ENCODE assay signal across 20 mouse cellular contexts in genomic region chr7:128349751-128350150, GRCm38 (mm10). TPM values are rescaled to one million over a fixed set of nuclear protein-coding genes. Genes with fewer than 3 reads are reported as not detected.
DNase-seq lines count a peak whose midpoint lies in the region; ATAC-seq and TF ChIP-seq lines count a peak whose summit lies in the region.
"Had no signal": no experiment of that assay in that cellular context is flagged by ENCODE, and none has a peak within 500 bp of the region (broad histone marks: within the 10 kb centered on the region; RNA-seq: fewer than 3 reads in every experiment).

No protein-coding gene starts in this region.

- TF ChIP-seq CTCF in kidney, adult 2 months (conservative IDR thresholded peaks at IDR 0.05; ENCODE audit: insufficient read depth, insufficient read length, low read depth, low read length): no peak

- H3K4me3 ChIP-seq in kidney, adult 2 months (ENCODE audit: insufficient read depth, low read depth, low read length): no peak overlapping the region
- H3K4me3 ChIP-seq in kidney, embryonic 14.5 days (ENCODE audit: low read length): no peak overlapping the region
- H3K4me3 ChIP-seq in kidney, embryonic 15.5 days (replicated peaks): no peak overlapping the region
- H3K4me3 ChIP-seq in hindbrain, embryonic 12.5 days: no peak overlapping the region
- H3K4me3 ChIP-seq: limb, embryonic 15.5 days; midbrain, embryonic 10.5 days had no signal

- intact Hi-C loops in left cerebral cortex, postnatal 14 days (cut with DNase I): loop anchor here (5.0 kb wide), 1 partner anchor 37 kb away; no protein-coding TSS in a partner anchor

- peak overlapping the region; percentile 83 for H3K27ac ChIP-seq in kidney, adult 2 months (ENCODE audit: insufficient read depth, low read depth, low read length)
- H3K27ac ChIP-seq in kidney, embryonic 14.5 days (ENCODE audit: low read depth, low read length): no peak overlapping the region
- H3K27ac ChIP-seq in kidney, embryonic 15.5 days: no peak overlapping the region
- H3K27ac ChIP-seq in hindbrain, embryonic 12.5 days: no peak overlapping the region
- H3K27ac ChIP-seq: limb, embryonic 15.5 days; midbrain, embryonic 10.5 days had no signal

- H3K27me3 ChIP-seq in kidney, adult 2 months (replicated peaks; ENCODE audit: control insufficient read depth, insufficient read depth, low read length): no peaks in the 10 kb centered on the region
- no peaks in the 10 kb centered on the region for H3K27me3 ChIP-seq in kidney, embryonic 14.5 days (ENCODE audit: control insufficient read depth, insufficient read depth, low read length)
- no peaks in the 10 kb centered on the region for H3K27me3 ChIP-seq in kidney, embryonic 15.5 days
- no peaks in the 10 kb centered on the region for H3K27me3 ChIP-seq in hindbrain, embryonic 12.5 days
- H3K27me3 ChIP-seq: limb, embryonic 15.5 days; Patski had no signal

- no peak overlapping the region for H3K4me2 ChIP-seq in kidney, embryonic 14.5 days (replicated peaks; ENCODE audit: low read depth, low read length)
- H3K4me2 ChIP-seq in kidney, embryonic 15.5 days: no peak overlapping the region
- H3K4me2 ChIP-seq in hindbrain, embryonic 12.5 days (replicated peaks): no peak overlapping the region
- H3K4me2 ChIP-seq: limb, embryonic 15.5 days; lung, embryonic 14.5 days had no signal

- ATAC-seq in kidney, embryonic 14.5 days (ENCODE audit: low FRiP score, low TSS enrichment): no peak
- peak; percentile 46; the same call in 1 of the 2 replicates for ATAC-seq in kidney, embryonic 15.5 days (replicated peaks; ENCODE audit: low FRiP score)
- no peak for ATAC-seq in hindbrain, embryonic 12.5 days (ENCODE audit: low FRiP score)
- ATAC-seq: activated CD4-positive, CD25-positive, alpha-beta regulatory T cell, adult 4 months; CD4-positive, CD25-positive, alpha-beta regulatory T cell, adult 4 months; hindbrain, embryonic 16.5 days; Patski had no signal

- no peak for TF ChIP-seq POLR2A in kidney, adult 2 months (IDR thresholded peaks at IDR 0.05; ENCODE audit: low read depth, low read length)

- no peaks in the 10 kb centered on the region for H3K36me3 ChIP-seq in kidney, adult 2 months (ENCODE audit: control insufficient read depth, insufficient read depth, low read length)
- H3K36me3 ChIP-seq in kidney, embryonic 14.5 days (ENCODE audit: control insufficient read depth, insufficient read depth, low read length): no peaks in the 10 kb centered on the region
- no peaks in the 10 kb centered on the region for H3K36me3 ChIP-seq in kidney, embryonic 15.5 days
- H3K36me3 ChIP-seq in hindbrain, embryonic 12.5 days: no peaks in the 10 kb centered on the region
- H3K36me3 ChIP-seq: limb, embryonic 15.5 days; midbrain, embryonic 10.5 days had no signal

- no peaks in the 10 kb centered on the region for H3K9me3 ChIP-seq in kidney, embryonic 14.5 days (ENCODE audit: control insufficient read depth, low read length)
- H3K9me3 ChIP-seq in kidney, embryonic 15.5 days (replicated peaks): no peaks in the 10 kb centered on the region
- H3K9me3 ChIP-seq in hindbrain, embryonic 12.5 days (replicated peaks): no peaks in the 10 kb centered on the region
- H3K9me3 ChIP-seq: limb, embryonic 15.5 days; midbrain, embryonic 10.5 days had no signal

- peaks cover 14% of the 10 kb centered on the region; the same call in 1 of the 2 replicates for H3K4me1 ChIP-seq in kidney, adult 2 months (ENCODE audit: control insufficient read depth, insufficient read depth, low read length)
- H3K4me1 ChIP-seq in kidney, embryonic 14.5 days (ENCODE audit: control insufficient read depth, insufficient read depth, low read length): peaks cover 11% of the 10 kb centered on the region; the same call in 1 of the 2 replicates
- H3K4me1 ChIP-seq in kidney, embryonic 15.5 days: peaks cover 15% of the 10 kb centered on the region; the same call in 1 of the 2 replicates
- H3K4me1 ChIP-seq in hindbrain, embryonic 12.5 days: peaks cover 5% of the 10 kb centered on the region
- H3K4me1 ChIP-seq: limb, embryonic 15.5 days had no signal

- DNase-seq in embryo, embryonic 10 days (ENCODE audit: low spot score): peak; percentile 48
- no peak for DNase-seq in embryo, embryonic 9.5 days (ENCODE audit: extremely low spot score)
- peak; percentile 85 for DNase-seq in kidney, adult 2 months
- peak; percentile 27 for DNase-seq in A20 (ENCODE audit: low read depth, low spot score)
- no peak for DNase-seq in left cerebral cortex, postnatal 14 days (ENCODE audit: low spot score in 2 of 2)
- DNase-seq: adrenal gland, postnatal 10 days; heart, postnatal 4 days; lung, embryonic 14.5 days; retina, postnatal 1 day; right cerebral cortex, postnatal 4 days; thymus, postnatal 36 days had no signal

- no peak overlapping the region for H3K9ac ChIP-seq in kidney, embryonic 14.5 days (ENCODE audit: low read depth, low read length)
- H3K9ac ChIP-seq in kidney, embryonic 15.5 days: no peak overlapping the region
- no peak overlapping the region for H3K9ac ChIP-seq in hindbrain, embryonic 12.5 days
- H3K9ac ChIP-seq: limb, embryonic 15.5 days; lung, embryonic 14.5 days had no signal

- WGBS in kidney, adult 2 months: 52% methylated on average over 4 of the region's 4 CpGs
- WGBS in kidney, embryonic 14.5 days: 40% methylated on average over 4 of the region's 4 CpGs
- WGBS in kidney, embryonic 15.5 days: 33% methylated on average over 4 of the region's 4 CpGs
- 50% methylated on average over 4 of the region's 4 CpGs for WGBS in hindbrain, embryonic 12.5 days

RNA-seq across cellular contexts. Expression of gene BC017158, which starts 51.8 kb away (rescaled TPM):
- 29.4 and 37.8 TPM in 2 replicates for polyA plus RNA-seq in kidney, adult 2 months (2012; rRNA removed)
- polyA plus RNA-seq in kidney, embryonic 14.5 days (2014; fragmentation: Nextera tagmentation; extraction: Ambion mirVana): 26.9 and 32.1 TPM in 2 replicates
- polyA plus RNA-seq in kidney, embryonic 15.5 days (2015; fragmentation: Nextera tagmentation; extraction: Ambion mirVana): 29.1 and 31.7 TPM in 2 replicates
- 21.7 and 27.4 TPM in 2 replicates for polyA plus RNA-seq in hindbrain, embryonic 12.5 days (2016; fragmentation: Nextera tagmentation; extraction: Ambion mirVana)
- total RNA-seq in left cerebral cortex, postnatal 14 days (2021): 10 to 100 TPM; 23.4 to 24.5 TPM

Comparison
In these comparisons a context has a peak if more than half of its experiments do, and no peak if none do; other contexts are left out.
1. DNase-seq: peak in embryo, embryonic 10 days (single experiment), kidney, adult 2 months (single experiment) and A20 (single experiment); none in embryo, embryonic 9.5 days (single experiment) and left cerebral cortex, postnatal 14 days (0 of 2).